ENCODE assay signal across 11 mouse cellular contexts in the genomic region with DNA sequence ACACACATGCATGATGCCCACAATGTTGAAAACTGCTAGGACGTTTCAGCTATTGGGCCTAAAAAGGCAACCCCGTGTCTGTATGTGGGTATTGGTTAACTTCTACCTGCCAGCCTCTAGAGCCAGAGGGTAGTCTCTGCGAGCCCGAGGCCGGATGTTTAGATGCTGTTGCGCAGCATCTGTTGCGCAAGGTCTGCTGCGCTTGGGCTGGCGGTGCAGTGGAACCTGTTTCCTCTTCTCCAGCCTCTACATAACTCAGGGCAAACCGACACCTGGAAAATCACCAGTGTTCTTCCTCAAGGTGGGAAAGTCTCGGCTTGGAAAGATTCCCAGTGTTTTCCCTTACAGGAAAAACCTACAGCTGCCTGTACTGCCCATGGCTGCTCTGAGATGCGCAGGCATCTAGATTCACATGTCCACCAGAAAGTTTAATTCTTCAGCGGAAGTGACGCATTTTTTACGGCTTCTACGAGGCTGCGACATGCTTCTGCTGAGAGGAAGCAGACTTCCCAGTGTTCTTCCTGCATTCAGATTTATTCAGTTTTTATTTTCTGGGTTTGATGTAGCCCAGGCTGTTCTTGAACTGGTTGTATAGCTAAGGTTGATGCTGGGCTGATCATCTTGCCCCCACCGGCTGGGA. TPM values are rescaled to one million over a fixed set of nuclear protein-coding genes. Genes with fewer than 3 reads are reported as not detected.
A peak's percentile ranks its signal among the peaks of the same experiment; 100 is the strongest.
DNase-seq lines count a peak whose midpoint lies in the region; ATAC-seq lines count a peak whose summit lies in the region.
"Had no signal": no experiment of that assay in that cellular context is flagged by ENCODE, and none has a peak within 500 bp of the region (broad histone marks: within the 10 kb centered on the region; RNA-seq: fewer than 3 reads in every experiment).

No protein-coding gene starts in this region.

- 42% methylated on average over 18 of the region's 18 CpGs for WGBS in liver, embryonic 12.5 days (ENCODE audit: insufficient replicate concordance)
- WGBS in midbrain, embryonic 15.5 days: 89% methylated on average over 18 of the region's 18 CpGs
- 81% methylated on average over 18 of the region's 18 CpGs for WGBS in heart, embryonic 12.5 days

- peak; percentile 92 for ATAC-seq in common myeloid progenitor, adult 5-6 weeks (replicated peaks; ENCODE audit: low read depth, poor library complexity, severe bottlenecking)
- ATAC-seq in liver, embryonic 12.5 days: peak; percentile 63
- ATAC-seq in neutrophil, adult 5-6 weeks (ENCODE audit: extremely low read depth, insufficient number of reproducible peaks, low FRiP score, poor library complexity, severe bottlenecking): peak; percentile 96
- ATAC-seq in midbrain, embryonic 15.5 days (replicated peaks): no peak
- ATAC-seq in heart, embryonic 12.5 days (ENCODE audit: insufficient number of reproducible peaks, low FRiP score): no peak
- ATAC-seq: forebrain, embryonic 13.5 days had no signal

- no peak overlapping the region for H3K4me2 ChIP-seq in liver, embryonic 12.5 days
- H3K4me2 ChIP-seq in midbrain, embryonic 15.5 days: no peak overlapping the region
- no peak overlapping the region for H3K4me2 ChIP-seq in heart, embryonic 12.5 days
- H3K4me2 ChIP-seq: forebrain, embryonic 13.5 days; lung, embryonic 15.5 days; stomach, embryonic 15.5 days had no signal

- no peaks in the 10 kb centered on the region for H3K9me3 ChIP-seq in liver, embryonic 12.5 days (replicated peaks)
- H3K9me3 ChIP-seq in midbrain, embryonic 15.5 days: no peaks in the 10 kb centered on the region
- no peaks in the 10 kb centered on the region for H3K9me3 ChIP-seq in heart, embryonic 12.5 days (replicated peaks)
- H3K9me3 ChIP-seq: forebrain, embryonic 13.5 days; lung, embryonic 15.5 days; stomach, embryonic 15.5 days had no signal

- H3K27me3 ChIP-seq in liver, embryonic 12.5 days (replicated peaks): no peaks in the 10 kb centered on the region
- no peaks in the 10 kb centered on the region for H3K27me3 ChIP-seq in midbrain, embryonic 15.5 days (replicated peaks)
- no peaks in the 10 kb centered on the region for H3K27me3 ChIP-seq in heart, embryonic 12.5 days (replicated peaks)
- H3K27me3 ChIP-seq: forebrain, embryonic 13.5 days; lung, embryonic 15.5 days; stomach, embryonic 15.5 days had no signal

- H3K36me3 ChIP-seq in liver, embryonic 12.5 days: no peaks in the 10 kb centered on the region
- no peaks in the 10 kb centered on the region for H3K36me3 ChIP-seq in midbrain, embryonic 15.5 days (replicated peaks)
- H3K36me3 ChIP-seq in heart, embryonic 12.5 days: no peaks in the 10 kb centered on the region
- H3K36me3 ChIP-seq: lung, embryonic 15.5 days; stomach, embryonic 15.5 days had no signal

- H3K9ac ChIP-seq in liver, embryonic 12.5 days: no peak overlapping the region
- no peak overlapping the region for H3K9ac ChIP-seq in midbrain, embryonic 15.5 days
- no peak overlapping the region for H3K9ac ChIP-seq in heart, embryonic 12.5 days
- H3K9ac ChIP-seq: forebrain, embryonic 13.5 days; lung, embryonic 15.5 days; stomach, embryonic 15.5 days had no signal

- H3K4me3 ChIP-seq in liver, embryonic 12.5 days: no peak overlapping the region
- no peak overlapping the region for H3K4me3 ChIP-seq in midbrain, embryonic 15.5 days
- H3K4me3 ChIP-seq in heart, embryonic 12.5 days: no peak overlapping the region
- H3K4me3 ChIP-seq: forebrain, embryonic 13.5 days; lung, embryonic 15.5 days; stomach, embryonic 15.5 days had no signal

- DNase-seq in CD4-positive helper T cell, adult 2 months (ENCODE audit: low read depth, low spot score): peak; percentile 65
- DNase-seq in left cerebral cortex, postnatal 25 days (ENCODE audit: low spot score in 2 of 2): no peak
- DNase-seq in cerebellum, adult 11-12 months: no peak

- H3K4me1 ChIP-seq in liver, embryonic 12.5 days: peaks cover 14% of the 10 kb centered on the region
- peaks cover under 1% of the 10 kb centered on the region; the same call in 1 of the 2 replicates for H3K4me1 ChIP-seq in midbrain, embryonic 15.5 days
- H3K4me1 ChIP-seq in heart, embryonic 12.5 days (replicated peaks): peaks cover 22% of the 10 kb centered on the region
- H3K4me1 ChIP-seq: forebrain, embryonic 13.5 days; stomach, embryonic 15.5 days had no signal

- intact Hi-C loops in left cerebral cortex, postnatal 25 days (cut with DNase I): no loop called here

- peak overlapping the region; percentile 71 for H3K27ac ChIP-seq in liver, embryonic 12.5 days
- H3K27ac ChIP-seq in midbrain, embryonic 15.5 days: no peak overlapping the region
- H3K27ac ChIP-seq in heart, embryonic 12.5 days (ENCODE audit: poor library complexity, severe bottlenecking): no peak overlapping the region
- H3K27ac ChIP-seq: forebrain, embryonic 13.5 days had no signal

RNA-seq across cellular contexts. Expression of a gene that starts 44.5 kb away (rescaled TPM):
- 14,048 and 16,425 TPM in 2 replicates for total RNA-seq in common myeloid progenitor, adult 5-6 weeks (2017)
- polyA plus RNA-seq in liver, embryonic 12.5 days (2016; fragmentation: Nextera tagmentation; extraction: Ambion mirVana): 2,705 and 2,706 TPM in 2 replicates
- 5,017 and 5,158 TPM in 2 replicates for total RNA-seq in neutrophil, adult 5-6 weeks (2017)
- 1,000 to 10,000 TPM; 2,219 to 2,332 TPM for total RNA-seq in left cerebral cortex, postnatal 25 days (2021)
- polyA plus RNA-seq in midbrain, embryonic 15.5 days (2015; fragmentation: Nextera tagmentation; extraction: Ambion mirVana): 3,193 and 3,214 TPM in 2 replicates
- 2,772 and 2,882 TPM in 2 replicates for polyA plus RNA-seq in heart, embryonic 12.5 days (2016; fragmentation: Nextera tagmentation; extraction: Ambion mirVana)

RNA-seq across cellular contexts. Expression of a gene that starts 54.4 kb away (rescaled TPM):
- 5.9 and 8.7 TPM in 2 replicates for total RNA-seq in common myeloid progenitor, adult 5-6 weeks (2017)
- polyA plus RNA-seq in liver, embryonic 12.5 days (2016; fragmentation: Nextera tagmentation; extraction: Ambion mirVana): 5.6 and 6.0 TPM in 2 replicates
- 7.0 and 9.0 TPM in 2 replicates for total RNA-seq in neutrophil, adult 5-6 weeks (2017)
- total RNA-seq in left cerebral cortex, postnatal 25 days (2021): 10 to 100 TPM; 18.2 to 18.5 TPM
- 17.8 and 18.6 TPM in 2 replicates for polyA plus RNA-seq in midbrain, embryonic 15.5 days (2015; fragmentation: Nextera tagmentation; extraction: Ambion mirVana)
- 8.2 and 8.5 TPM in 2 replicates for polyA plus RNA-seq in heart, embryonic 12.5 days (2016; fragmentation: Nextera tagmentation; extraction: Ambion mirVana)

Comparison
In these comparisons a context has a peak if more than half of its experiments do, and no peak if none do; other contexts are left out.
1. ATAC-seq: peak in common myeloid progenitor, adult 5-6 weeks (single experiment), liver, embryonic 12.5 days (single experiment) and neutrophil, adult 5-6 weeks (single experiment); none in midbrain, embryonic 15.5 days (single experiment) and heart, embryonic 12.5 days (single experiment).